Mouse (Mus musculus): ENCODE measurements around the gene Slc15a3. TPM values are rescaled to one million over a fixed set of nuclear protein-coding genes. Genes with fewer than 3 reads are reported as not detected.
A peak's percentile ranks its signal among the peaks of the same experiment; 100 is the strongest.

The Slc15a3 gene
- polyA plus RNA-seq, 1 experiment from 2014 or later: 0.28 TPM

DNA sequence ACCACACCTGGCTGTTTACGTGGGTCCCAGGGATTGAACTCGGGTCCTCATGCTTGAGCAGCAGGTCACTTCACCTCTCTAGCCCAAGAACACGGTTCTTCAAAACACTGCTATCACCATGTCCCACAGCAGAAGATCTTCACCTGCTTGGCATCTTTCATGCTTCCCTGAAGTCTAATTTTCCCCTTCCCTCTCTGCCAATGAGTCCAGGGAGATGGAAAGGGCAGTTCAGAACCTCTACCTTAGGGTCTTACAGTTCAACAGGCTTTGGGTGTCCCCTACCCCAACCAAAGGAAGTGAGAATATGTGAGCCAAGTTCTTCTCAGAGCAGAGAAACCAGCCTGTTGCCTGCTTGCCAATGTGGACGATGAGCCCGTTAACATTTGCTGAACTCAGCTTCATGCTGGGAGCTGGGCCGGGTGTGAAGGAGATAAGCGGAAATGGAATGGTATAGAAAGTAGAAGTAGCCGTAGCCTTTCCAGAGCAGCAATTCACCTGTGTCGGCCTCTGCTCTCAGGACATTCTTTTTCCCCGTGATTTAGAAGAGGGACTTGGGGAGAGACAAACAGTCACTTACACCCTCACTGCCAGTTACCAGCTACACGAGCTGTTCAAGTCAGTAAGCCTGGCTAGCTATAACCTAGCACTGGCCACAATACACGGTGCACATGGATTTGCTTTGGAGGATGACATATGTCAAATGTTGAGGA, 30.8 kb upstream of the Slc15a3 start:
- Histone ChIP-seq H3K9ac (replicated peaks) (no peak overlapping the region), H3K4me2 (replicated peaks) (no peak overlapping the region), H3K36me3 (no peaks in the 10 kb centered on the region), H3K4me3 (replicated peaks) (no peak overlapping the region), H3K27me3 (no peaks in the 10 kb centered on the region), H3K4me1 (replicated peaks) (peaks cover 15% of the 10 kb centered on the region), H3K9me3 (no peaks in the 10 kb centered on the region), H3K27ac (no peak overlapping the region)
- ATAC-seq: peak; percentile 48; the same call in 1 of the 2 replicates
- 92% methylated on average over 12 of the region's 12 CpGs for WGBS

DNA sequence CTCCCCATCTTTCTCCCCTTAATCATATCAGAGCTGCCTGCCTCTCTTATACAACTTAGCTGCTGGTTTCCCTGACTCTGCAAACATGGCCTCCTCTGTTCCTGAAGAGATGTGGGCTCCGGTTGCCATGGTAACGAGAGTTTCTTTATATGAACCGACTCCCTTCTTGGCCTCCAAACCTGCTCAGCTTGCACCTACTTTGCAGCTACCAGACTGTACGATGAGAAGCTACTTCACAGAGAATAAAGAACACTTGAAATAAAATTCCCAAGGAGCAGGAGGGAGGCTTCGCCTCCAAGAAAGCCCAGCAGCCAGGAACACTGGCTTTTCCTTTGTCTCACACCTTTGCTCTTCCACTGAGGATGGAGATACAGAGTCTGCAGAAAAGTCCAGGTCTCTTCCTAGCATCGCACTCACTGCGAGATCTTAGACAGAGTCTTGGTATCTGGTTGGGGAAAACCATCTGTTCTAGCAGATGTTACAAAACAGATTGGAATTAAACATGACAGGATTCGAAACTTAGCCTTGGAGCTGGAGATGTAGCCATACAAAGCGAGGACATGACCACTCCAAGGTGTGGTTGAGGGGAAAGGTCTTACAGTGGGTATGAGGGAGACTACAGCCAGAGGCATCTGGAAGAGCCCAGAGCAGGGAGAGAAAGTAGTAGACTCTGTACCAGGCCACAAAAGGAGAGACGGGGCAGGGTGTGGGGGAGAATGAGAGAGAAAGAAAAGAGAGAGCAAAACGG, 29.9 kb upstream of the Slc15a3 start:
- peak; percentile 76 for ATAC-seq
- Histone ChIP-seq H3K36me3 (no peaks in the 10 kb centered on the region), H3K9me3 (no peaks in the 10 kb centered on the region), H3K9ac (replicated peaks) (no peak overlapping the region), H3K4me2 (replicated peaks) (no peak overlapping the region), H3K4me3 (replicated peaks) (no peak overlapping the region), H3K27me3 (no peaks in the 10 kb centered on the region), H3K4me1 (replicated peaks) (peaks cover 15% of the 10 kb centered on the region), H3K27ac (0 out of 2 replicates have a peak overlapping the region, but pooled peaks have one; percentile 1)
- 66% methylated on average over 11 of the region's 11 CpGs for WGBS

DNA sequence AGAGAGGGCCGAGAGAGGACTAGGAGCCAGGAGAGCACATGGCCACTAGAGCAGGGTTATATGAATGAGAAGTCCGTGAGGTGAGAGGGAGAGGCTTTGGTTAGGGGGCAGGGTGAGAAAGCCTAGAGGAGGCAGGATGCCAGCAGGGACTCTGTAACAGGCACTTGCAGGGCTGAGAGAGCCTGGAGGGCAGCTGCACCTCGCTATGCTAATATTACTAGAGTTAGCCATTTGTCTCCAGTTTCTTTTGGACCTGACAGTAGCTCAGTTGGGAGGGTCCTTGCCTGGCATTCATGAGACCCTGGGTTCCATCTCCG, 29.4 kb upstream of the Slc15a3 start:
- no peak overlapping the region for H3K27ac ChIP-seq

GRCm38 (mm10) chr19:10811471-10811870, 28.1 kb upstream of the Slc15a3 start:
- no peak overlapping the region for H3K9ac ChIP-seq (replicated peaks)
- H3K9me3 ChIP-seq: no peaks in the 10 kb centered on the region
- no peak for ATAC-seq
- no peak overlapping the region for H3K4me2 ChIP-seq (replicated peaks)
- 92% methylated on average over 6 of the region's 6 CpGs for WGBS
- no peak overlapping the region for H3K4me3 ChIP-seq (replicated peaks)
- H3K27me3 ChIP-seq: no peaks in the 10 kb centered on the region
- H3K27ac ChIP-seq: no peak overlapping the region
- no peaks in the 10 kb centered on the region for H3K36me3 ChIP-seq
- peaks cover 15% of the 10 kb centered on the region for H3K4me1 ChIP-seq (replicated peaks)

More for the DNA sequence above, 29.4 kb upstream of the Slc15a3 start:
- ATAC-seq: no peak; the same call in 1 of the 2 replicates
- Histone ChIP-seq H3K4me1 (replicated peaks) (peaks cover 15% of the 10 kb centered on the region), H3K9ac (replicated peaks) (no peak overlapping the region), H3K36me3 (no peaks in the 10 kb centered on the region), H3K27me3 (no peaks in the 10 kb centered on the region), H3K9me3 (no peaks in the 10 kb centered on the region), H3K4me2 (replicated peaks) (no peak overlapping the region), H3K4me3 (replicated peaks) (no peak overlapping the region)
- 58% methylated on average over 4 of the region's 4 CpGs for WGBS

DNA sequence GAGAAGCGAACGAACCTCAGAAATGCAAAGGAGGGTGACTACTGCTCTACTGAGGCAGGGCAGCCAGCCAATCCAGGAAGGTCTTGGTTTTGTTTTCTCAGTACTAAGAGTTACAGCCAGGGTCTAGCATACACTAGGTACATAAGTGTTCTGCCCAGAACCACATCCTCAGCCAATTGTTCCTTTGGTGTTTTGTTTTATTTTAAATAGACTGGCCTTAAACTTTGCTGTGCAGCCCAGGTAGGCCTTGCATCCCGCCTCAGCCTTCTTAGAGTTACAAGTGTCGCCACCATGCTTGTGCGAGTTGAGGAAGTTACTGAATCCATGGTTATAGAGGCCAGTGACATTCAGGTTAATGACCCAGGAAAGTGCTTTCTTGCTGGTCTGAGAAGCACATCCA, 26.5 kb upstream of the Slc15a3 start:
- Histone ChIP-seq H3K4me2 (replicated peaks) (no peak overlapping the region), H3K36me3 (no peaks in the 10 kb centered on the region), H3K4me3 (replicated peaks) (no peak overlapping the region), H3K4me1 (replicated peaks) (peaks cover 15% of the 10 kb centered on the region), H3K9me3 (no peaks in the 10 kb centered on the region), H3K27me3 (no peaks in the 10 kb centered on the region), H3K9ac (replicated peaks) (no peak overlapping the region), H3K27ac (no peak overlapping the region)
- 97% methylated on average over 5 of the region's 5 CpGs for WGBS
- ATAC-seq: no peak

- Histone ChIP-seq H3K4me3 (replicated peaks) (no peak overlapping the region), H3K27me3 (no peaks in the 10 kb centered on the region), H3K9ac (replicated peaks) (no peak overlapping the region), H3K27ac (no peak overlapping the region), H3K4me1 (replicated peaks) (peaks cover 13% of the 10 kb centered on the region), H3K9me3 (no peaks in the 10 kb centered on the region), H3K36me3 (no peaks in the 10 kb centered on the region), H3K4me2 (replicated peaks) (no peak overlapping the region)
- no peak for ATAC-seq
- 71% methylated on average over 7 of the region's 7 CpGs for WGBS
These were observed 25.6 kb upstream of the Slc15a3 start for GRCm38 (mm10) chr19:10813905-10814304.

DNA sequence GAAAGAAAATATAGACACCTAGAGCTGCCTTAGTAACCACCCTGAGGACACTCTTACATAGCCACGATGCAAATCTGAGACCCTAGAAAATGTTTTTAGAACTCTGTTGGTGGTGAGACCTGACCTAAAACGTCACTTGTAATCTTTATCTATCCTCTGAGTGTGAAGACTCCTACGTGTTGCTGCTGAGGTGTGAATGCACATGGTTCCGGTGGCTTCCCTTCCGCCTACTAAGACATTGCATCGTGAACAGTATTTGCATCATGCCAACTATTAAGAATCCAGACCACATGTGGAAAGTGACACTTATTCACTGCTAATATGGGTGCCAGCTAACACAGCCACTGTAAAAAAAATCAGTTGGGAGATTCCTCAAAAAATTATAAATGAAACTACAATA, 23.7 kb upstream of the Slc15a3 start:
- Histone ChIP-seq H3K27ac (no peak overlapping the region), H3K9me3 (no peaks in the 10 kb centered on the region), H3K4me3 (replicated peaks) (no peak overlapping the region), H3K4me2 (replicated peaks) (no peak overlapping the region), H3K4me1 (replicated peaks) (no peaks in the 10 kb centered on the region; the same call in 1 of the 2 replicates), H3K9ac (replicated peaks) (no peak overlapping the region), H3K36me3 (no peaks in the 10 kb centered on the region), H3K27me3 (no peaks in the 10 kb centered on the region)
- 91% methylated on average over 6 of the region's 6 CpGs for WGBS
- no peak for ATAC-seq

GRCm38 (mm10) chr19:10816462-10816861, 23.1 kb upstream of the Slc15a3 start:
- Histone ChIP-seq H3K4me2 (replicated peaks) (no peak overlapping the region), H3K27ac (no peak overlapping the region), H3K9me3 (no peaks in the 10 kb centered on the region), H3K4me3 (replicated peaks) (no peak overlapping the region), H3K4me1 (replicated peaks) (no peaks in the 10 kb centered on the region; the same call in 1 of the 2 replicates), H3K27me3 (no peaks in the 10 kb centered on the region), H3K9ac (replicated peaks) (no peak overlapping the region), H3K36me3 (no peaks in the 10 kb centered on the region)
- WGBS: 72% methylated on average over 2 of the region's 2 CpGs
- ATAC-seq: no peak

DNA sequence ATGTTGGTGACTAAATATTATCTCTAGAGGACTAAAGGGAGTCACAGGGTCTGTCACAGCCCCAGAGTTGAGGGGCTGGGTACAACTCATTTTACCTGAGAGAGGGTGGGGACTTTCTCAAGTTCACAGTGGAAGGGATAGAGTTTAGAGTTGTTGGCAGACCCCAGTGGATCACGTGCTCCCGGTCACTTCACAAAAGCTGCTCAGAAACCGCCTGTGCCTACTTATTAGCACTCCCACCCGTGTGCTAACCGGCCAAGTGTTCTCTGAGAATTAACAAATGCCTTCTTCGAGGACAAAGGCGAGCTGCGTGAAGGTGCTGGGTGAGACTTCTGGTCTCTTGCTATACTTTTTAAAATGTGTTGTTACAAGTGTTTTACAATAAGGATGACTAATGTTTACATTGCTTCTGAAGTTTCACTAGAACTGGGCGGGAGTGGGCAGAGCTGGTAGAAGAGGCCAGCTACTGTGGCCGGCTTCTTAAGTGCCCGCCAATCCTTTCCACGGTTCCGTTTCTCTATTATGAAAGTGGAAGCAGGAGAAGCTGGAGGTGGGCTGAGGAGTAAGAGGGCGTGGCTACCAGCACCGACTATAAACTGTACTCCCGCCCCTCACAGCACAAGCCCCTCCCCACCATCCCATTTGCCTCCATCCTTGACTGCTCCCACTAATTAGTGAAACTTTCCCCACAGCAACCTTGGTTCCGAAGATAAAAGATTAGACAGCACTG, 21.1 kb upstream of the Slc15a3 start:
- Histone ChIP-seq H3K4me3 (replicated peaks) (no peak overlapping the region), H3K36me3 (no peaks in the 10 kb centered on the region), H3K4me1 (replicated peaks) (no peaks in the 10 kb centered on the region; the same call in 1 of the 2 replicates), H3K27ac (no peak overlapping the region), H3K27me3 (no peaks in the 10 kb centered on the region), H3K9ac (replicated peaks) (no peak overlapping the region), H3K9me3 (no peaks in the 10 kb centered on the region), H3K4me2 (replicated peaks) (no peak overlapping the region)
- ATAC-seq: 0 out of 2 replicates have a peak, but pooled peaks have one; percentile 30
- 48% methylated on average over 17 of the region's 17 CpGs for WGBS

GRCm38 (mm10) chr19:10821319-10821718, 18.2 kb upstream of the Slc15a3 start:
- ATAC-seq: no peak
- no peak overlapping the region for H3K4me3 ChIP-seq (replicated peaks)
- no peaks in the 10 kb centered on the region for H3K36me3 ChIP-seq
- H3K4me2 ChIP-seq (replicated peaks): no peak overlapping the region
- H3K27me3 ChIP-seq: no peaks in the 10 kb centered on the region
- no peaks in the 10 kb centered on the region for H3K9me3 ChIP-seq
- H3K9ac ChIP-seq (replicated peaks): no peak overlapping the region
- no peak overlapping the region for H3K27ac ChIP-seq
- WGBS: 68% methylated on average over 7 of the region's 7 CpGs
- H3K4me1 ChIP-seq (replicated peaks): peaks cover 5% of the 10 kb centered on the region; the same call in 1 of the 2 replicates

DNA sequence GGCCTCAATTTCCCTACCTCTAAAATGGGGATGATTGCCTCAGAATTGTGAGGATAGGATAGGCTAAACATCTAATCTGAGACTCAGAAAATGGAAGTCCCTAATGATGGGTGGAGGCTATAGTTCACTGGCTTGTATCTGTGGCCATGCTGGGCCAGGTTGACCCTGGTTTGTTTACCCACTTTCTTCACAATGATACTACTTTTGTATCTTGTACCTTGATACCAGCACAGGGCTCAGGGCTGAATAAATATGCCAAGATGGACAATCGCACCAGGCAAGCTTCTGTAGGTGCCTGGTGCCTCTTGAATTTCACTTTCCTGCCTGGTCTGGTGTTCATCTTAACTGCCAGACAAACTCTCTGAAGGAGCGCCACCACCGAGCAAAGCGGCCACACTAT, 17.0 kb upstream of the Slc15a3 start:
- Histone ChIP-seq H3K36me3 (no peaks in the 10 kb centered on the region), H3K27me3 (no peaks in the 10 kb centered on the region), H3K4me2 (replicated peaks) (no peak overlapping the region), H3K4me1 (replicated peaks) (peaks cover 5% of the 10 kb centered on the region; the same call in 1 of the 2 replicates), H3K4me3 (replicated peaks) (no peak overlapping the region), H3K9me3 (no peaks in the 10 kb centered on the region), H3K9ac (replicated peaks) (no peak overlapping the region), H3K27ac (no peak overlapping the region)
- no peak for ATAC-seq
- WGBS: 94% methylated on average over 4 of the region's 4 CpGs

GRCm38 (mm10) chr19:10824061-10824460, 15.5 kb upstream of the Slc15a3 start:
- no peak overlapping the region for H3K27ac ChIP-seq
- 0 out of 2 replicates have a peak, but pooled peaks cover 5% of the 10 kb centered on the region for H3K4me1 ChIP-seq (replicated peaks)
- no peaks in the 10 kb centered on the region for H3K9me3 ChIP-seq
- H3K36me3 ChIP-seq: no peaks in the 10 kb centered on the region
- ATAC-seq: no peak
- H3K4me3 ChIP-seq (replicated peaks): no peak overlapping the region
- 88% methylated on average over 7 of the region's 7 CpGs for whole genome bisulfite sequencing
- no peaks in the 10 kb centered on the region for H3K27me3 ChIP-seq
- no peak overlapping the region for H3K9ac ChIP-seq (replicated peaks)
- H3K4me2 ChIP-seq (replicated peaks): no peak overlapping the region

All from midbrain, embryonic 13.5 days (tissue).